Mouse (Mus musculus) layer of hippocampus, adult 11-12 months (tissue): Measurements from ENCODE around the gene Btbd35f30.
"Not testable (repeated sequence)": the region's sequence is repeated elsewhere in the genome, so short reads cannot be mapped to it uniquely, and the experiment has no call there.

ENCODE experiments used
- DNase-seq: peaks from one replicate; pipeline ENCODE4 v3.0.0; 2022; ENCODE audit warnings: low spot score

Btbd35f30 gene

DNA sequence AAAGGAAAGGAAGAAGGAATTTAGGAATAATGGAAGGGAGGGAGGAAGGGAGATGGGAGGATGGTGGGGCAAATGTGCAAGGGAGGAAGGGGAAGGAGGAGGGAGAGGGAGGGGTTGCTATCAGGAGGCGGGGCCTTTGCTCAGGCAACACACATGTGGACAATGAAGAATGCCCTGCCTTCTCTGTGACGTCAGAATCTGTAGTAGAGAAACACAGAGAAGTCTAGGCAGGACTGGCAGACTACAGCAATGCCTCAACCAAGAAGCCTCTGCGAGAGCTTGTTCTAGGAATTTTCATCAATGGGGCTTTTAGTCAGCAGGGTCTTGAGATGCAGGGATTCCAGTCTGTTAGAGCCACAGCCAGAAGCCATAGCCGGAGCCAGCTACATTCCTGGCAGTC is at the start of gene Btbd35f30:
Btbd35f30 (plus strand) TSS at position 301 of the 400 bp plus-strand sequence.
- DNase-seq, result not testable (repeated sequence)

DNA sequence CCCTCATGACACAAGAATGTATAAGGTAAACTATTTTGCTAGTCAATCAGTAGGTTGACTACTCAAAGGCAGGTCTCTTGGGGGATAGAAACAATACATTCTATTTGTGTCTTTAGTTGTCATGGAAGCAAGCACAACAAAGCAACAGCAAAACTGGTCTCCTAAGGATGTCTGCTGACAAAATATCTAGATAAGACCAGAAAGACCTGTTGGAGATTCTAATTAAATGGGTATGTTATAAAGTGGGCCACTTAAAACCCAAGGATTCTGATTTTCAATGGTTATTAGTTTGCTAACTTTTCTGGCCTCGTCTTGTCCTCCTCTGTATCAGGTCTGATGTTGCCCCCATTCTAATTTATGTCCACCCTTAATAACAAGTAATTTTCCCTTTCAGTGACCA is 47.0 kb downstream of the Btbd35f30 start, which contains the start of gene Gm21789:
Gm21789 (plus strand) TSS at position 301 of the 400 bp plus-strand sequence.
- not testable (repeated sequence) for DNase-seq
